Mouse (Mus musculus) embryonic facial prominence, embryonic 12.5 days (tissue): ENCODE measurements around the gene Rgs11. TPM values are rescaled to one million over a fixed set of nuclear protein-coding genes. Genes with fewer than 3 reads are reported as not detected.

Source experiments
- ATAC-seq: fragments of 200-750 bp; cut with Nextera tagmentation; 2 replicates; pipeline ENCODE4 v1.8.0; 2017; ENCODE audit not compliant: insufficient number of reproducible peaks, insufficient read depth, low FRiP score, low TSS enrichment
- H3K27ac ChIP-seq: fragments of 300-500 bp; sonication (generic); 2 replicates; pipeline ENCODE4 v1.5.1; 2016; ENCODE audit warnings: mild to moderate bottlenecking
- H3K27me3 ChIP-seq: fragments of 300-500 bp; sonication (generic); 2 replicates; pipeline ENCODE4 v1.6.1; 2016; ENCODE audit warnings: mild to moderate bottlenecking, moderate library complexity
- H3K36me3 ChIP-seq: fragments of 300-500 bp; sonication (generic); 2 replicates; pipeline ENCODE4 v1.6.1; 2016; ENCODE audit warnings: mild to moderate bottlenecking
- H3K4me1 ChIP-seq: fragments of 300-500 bp; sonication (generic); 2 replicates; pipeline ENCODE4 v1.6.1; 2016
- H3K4me2 ChIP-seq: fragments of 300-500 bp; sonication (generic); replicated peaks from 2 replicates; pipeline ENCODE4 v1.6.1; 2016; ENCODE audit warnings: mild to moderate bottlenecking, moderate library complexity
- H3K4me3 ChIP-seq: fragments of 300-500 bp; sonication (generic); 2 replicates; pipeline ENCODE4 v1.5.1; 2016; ENCODE audit warnings: mild to moderate bottlenecking
- H3K9ac ChIP-seq: fragments of 300-500 bp; sonication (generic); 2 replicates; pipeline ENCODE4 v1.6.1; 2016; ENCODE audit warnings: mild to moderate bottlenecking, moderate library complexity
- H3K9me3 ChIP-seq: fragments of 300-500 bp; sonication (generic); 2 replicates; pipeline ENCODE4 v1.6.1; 2016; ENCODE audit warnings: mild to moderate bottlenecking, moderate library complexity
- WGBS: fragments of 180-500 bp; shearing (Covaris S2); methylation state at CpG from one replicate; pipeline ENCODE4 v1.1.7; 2016; 5-methylcytosine and 5-hydroxymethylcytosine counted together
- polyA plus RNA-seq: library from polyadenylated mRNA; unstranded; fragments of >200 nt; fragmentation: Nextera tagmentation; extraction: Ambion mirVana; gene quantifications from 2 replicates; pipeline ENCODE4 v1.2.1, GENCODE M21; 2016

Rgs11 gene
- polyA plus RNA-seq, 1 experiment from 2014 or later: 4.9 TPM

- 1% methylated on average over 71 of the region's 92 CpGs for WGBS
- ATAC-seq: 0 out of 2 replicates have a peak, but pooled peaks have one; percentile 41
Measured at GRCm38 (mm10) chr17:26200831-26201705, 1.7 kb upstream of the Rgs11 start.

GRCm38 (mm10) chr17:26201998-26202397 lies 753 bp upstream of the Rgs11 start:
- Histone ChIP-seq H3K27ac (no peak overlapping the region), H3K36me3 (peaks cover 16% of the 10 kb centered on the region), H3K4me2 (no peak overlapping the region), H3K9me3 (no peaks in the 10 kb centered on the region), H3K4me1 (peaks cover 28% of the 10 kb centered on the region), H3K4me3 (no peak overlapping the region), H3K9ac (no peak overlapping the region), H3K27me3 (peaks cover 66% of the 10 kb centered on the region)
- ATAC-seq: no peak

More at GRCm38 (mm10) chr17:26200831-26201705, 1.7 kb upstream of the Rgs11 start:
- H3K4me1 ChIP-seq: peaks cover 28% of the 10 kb centered on the region
- peak overlapping the region; percentile 60 for H3K9ac ChIP-seq
- H3K27me3 ChIP-seq: peaks cover 66% of the 10 kb centered on the region
- H3K4me2 ChIP-seq: peak overlapping the region; percentile 96
- H3K9me3 ChIP-seq: no peaks in the 10 kb centered on the region
- H3K4me3 ChIP-seq: peak overlapping the region; percentile 51
- H3K27ac ChIP-seq: no peak overlapping the region
- H3K36me3 ChIP-seq: peaks cover 26% of the 10 kb centered on the region

- H3K4me2 ChIP-seq: peak overlapping the region; percentile 93
- H3K27me3 ChIP-seq: peaks cover 66% of the 10 kb centered on the region
- H3K4me3 ChIP-seq: peak overlapping the region; percentile 53
- H3K27ac ChIP-seq: no peak overlapping the region
- peak overlapping the region; percentile 41 for H3K9ac ChIP-seq
- no peaks in the 10 kb centered on the region for H3K9me3 ChIP-seq
- 2% methylated on average over 30 of the region's 30 CpGs for whole genome bisulfite sequencing
- H3K36me3 ChIP-seq: peaks cover 6% of the 10 kb centered on the region; the same call in 1 of the 2 replicates
- peaks cover 28% of the 10 kb centered on the region for H3K4me1 ChIP-seq
- ATAC-seq: no peak
Measured at GRCm38 (mm10) chr17:26203321-26203811, 615 bp downstream of the Rgs11 start.

GRCm38 (mm10) chr17:26204766-26205165 lies 2.0 kb downstream of the Rgs11 start:
- Histone ChIP-seq H3K4me3 (no peak overlapping the region), H3K27me3 (peaks cover 54% of the 10 kb centered on the region), H3K9ac (no peak overlapping the region), H3K36me3 (no peaks in the 10 kb centered on the region), H3K9me3 (no peaks in the 10 kb centered on the region), H3K4me2 (no peak overlapping the region), H3K27ac (no peak overlapping the region), H3K4me1 (peaks cover 28% of the 10 kb centered on the region)
- WGBS: 34% methylated on average over 11 of the region's 11 CpGs
- no peak for ATAC-seq

GRCm38 (mm10) chr17:26206392-26206791 lies 3.6 kb downstream of the Rgs11 start:
- ATAC-seq: no peak
- Histone ChIP-seq H3K4me3 (no peak overlapping the region), H3K27me3 (peaks cover 37% of the 10 kb centered on the region), H3K4me1 (peaks cover 20% of the 10 kb centered on the region), H3K9ac (no peak overlapping the region), H3K4me2 (no peak overlapping the region), H3K9me3 (no peaks in the 10 kb centered on the region), H3K36me3 (no peaks in the 10 kb centered on the region), H3K27ac (no peak overlapping the region)
- WGBS: 53% methylated on average over 1 of the region's 1 CpGs

- 85% methylated on average over 12 of the region's 12 CpGs for WGBS
Measured at GRCm38 (mm10) chr17:26207686-26208085, 4.9 kb downstream of the Rgs11 start, which contains the start of gene Arhgdig. Gene Arhgdig (minus strand): TSS chr17:26207786.

GRCm38 (mm10) chr17:26212241-26212640 lies 9.5 kb downstream of the Rgs11 start:
- no peak overlapping the region for H3K9ac ChIP-seq
- no peak for ATAC-seq
- 85% methylated on average over 7 of the region's 7 CpGs for WGBS
- H3K27me3 ChIP-seq: no peaks in the 10 kb centered on the region
- H3K27ac ChIP-seq: no peak overlapping the region
- no peak overlapping the region for H3K4me3 ChIP-seq
- no peaks in the 10 kb centered on the region for H3K9me3 ChIP-seq
- H3K4me1 ChIP-seq: no peaks in the 10 kb centered on the region
- no peak overlapping the region for H3K4me2 ChIP-seq
- H3K36me3 ChIP-seq: peaks cover 8% of the 10 kb centered on the region

More at GRCm38 (mm10) chr17:26207686-26208085, 4.9 kb downstream of the Rgs11 start, which contains the start of gene Arhgdig:
- H3K9me3 ChIP-seq: no peaks in the 10 kb centered on the region
- peaks cover 18% of the 10 kb centered on the region for H3K4me1 ChIP-seq
- no peak within 1 kb of the TSS for H3K9ac ChIP-seq
- H3K27ac ChIP-seq: no peak within 1 kb of the TSS
- no peak for ATAC-seq
- no peak within 1 kb of the TSS for H3K4me3 ChIP-seq
- H3K36me3 ChIP-seq: no peaks in the 10 kb centered on the region
- H3K27me3 ChIP-seq: peaks cover 24% of the 10 kb centered on the region
- H3K4me2 ChIP-seq: no peak within 1 kb of the TSS

- peaks cover 11% of the 10 kb centered on the region for H3K36me3 ChIP-seq
- no peak overlapping the region for H3K27ac ChIP-seq
- H3K27me3 ChIP-seq: no peaks in the 10 kb centered on the region
- no peak overlapping the region for H3K4me3 ChIP-seq
- no peaks in the 10 kb centered on the region for H3K9me3 ChIP-seq
- WGBS: 85% methylated on average over 11 of the region's 11 CpGs
- no peak overlapping the region for H3K9ac ChIP-seq
- H3K4me1 ChIP-seq: no peaks in the 10 kb centered on the region
- no peak overlapping the region for H3K4me2 ChIP-seq
- ATAC-seq: no peak
Measured at GRCm38 (mm10) chr17:26212681-26213080, 9.9 kb downstream of the Rgs11 start.

GRCm38 (mm10) chr17:26221508-26221907 lies 18.8 kb downstream of the Rgs11 start:
- H3K27ac ChIP-seq: no peak overlapping the region
- H3K36me3 ChIP-seq: peaks cover 16% of the 10 kb centered on the region; the same call in 1 of the 2 replicates
- H3K4me3 ChIP-seq: no peak overlapping the region
- H3K27me3 ChIP-seq: no peaks in the 10 kb centered on the region
- 62% methylated on average over 2 of the region's 2 CpGs for WGBS
- H3K9ac ChIP-seq: no peak overlapping the region
- no peak for ATAC-seq
- no peaks in the 10 kb centered on the region for H3K4me1 ChIP-seq
- no peaks in the 10 kb centered on the region for H3K9me3 ChIP-seq
- H3K4me2 ChIP-seq: no peak overlapping the region

GRCm38 (mm10) chr17:26225150-26225549 lies 22.4 kb downstream of the Rgs11 start:
- Histone ChIP-seq H3K4me2 (no peak overlapping the region), H3K9ac (no peak overlapping the region), H3K27ac (no peak overlapping the region), H3K4me3 (no peak overlapping the region), H3K9me3 (no peaks in the 10 kb centered on the region), H3K27me3 (no peaks in the 10 kb centered on the region), H3K36me3 (0 out of 2 replicates have a peak, but pooled peaks cover 2% of the 10 kb centered on the region), H3K4me1 (no peaks in the 10 kb centered on the region)
- 82% methylated on average over 12 of the region's 12 CpGs for WGBS
- no peak for ATAC-seq

- Histone ChIP-seq H3K9me3 (no peaks in the 10 kb centered on the region), H3K36me3 (no peaks in the 10 kb centered on the region), H3K9ac (no peak overlapping the region), H3K27me3 (no peaks in the 10 kb centered on the region), H3K4me3 (no peak overlapping the region), H3K4me2 (no peak overlapping the region), H3K4me1 (no peaks in the 10 kb centered on the region), H3K27ac (no peak overlapping the region)
- no peak for ATAC-seq
- WGBS: 88% methylated on average over 5 of the region's 5 CpGs
Measured at GRCm38 (mm10) chr17:26229776-26230175, 27.0 kb downstream of the Rgs11 start.

- 90% methylated on average over 5 of the region's 5 CpGs for WGBS
Measured at GRCm38 (mm10) chr17:26231156-26231555, 28.4 kb downstream of the Rgs11 start.

More at GRCm38 (mm10) chr17:26231156-26231555, 28.4 kb downstream of the Rgs11 start:
- ATAC-seq: no peak
- no peak overlapping the region for H3K27ac ChIP-seq
- H3K36me3 ChIP-seq: no peaks in the 10 kb centered on the region
- H3K4me2 ChIP-seq: no peak overlapping the region
- H3K4me1 ChIP-seq: no peaks in the 10 kb centered on the region
- H3K9me3 ChIP-seq: no peaks in the 10 kb centered on the region
- no peaks in the 10 kb centered on the region for H3K27me3 ChIP-seq
- no peak overlapping the region for H3K4me3 ChIP-seq
- no peak overlapping the region for H3K9ac ChIP-seq
